Mouse (Mus musculus): ENCODE data around the gene Wfdc10. TPM values are rescaled to one million over a fixed set of nuclear protein-coding genes. Genes with fewer than 3 reads are reported as not detected.

The Wfdc10 gene
- total RNA-seq, 2 experiments from 2014 or later, result not detected

GRCm38 (mm10) chr2:164701761-164702160 is 45.9 kb downstream of the Wfdc10 start:
- no peak for DNase-seq

GRCm38 (mm10) chr2:164704235-164704634 is 48.4 kb downstream of the Wfdc10 start:
- DNase-seq, result no peak

DNA sequence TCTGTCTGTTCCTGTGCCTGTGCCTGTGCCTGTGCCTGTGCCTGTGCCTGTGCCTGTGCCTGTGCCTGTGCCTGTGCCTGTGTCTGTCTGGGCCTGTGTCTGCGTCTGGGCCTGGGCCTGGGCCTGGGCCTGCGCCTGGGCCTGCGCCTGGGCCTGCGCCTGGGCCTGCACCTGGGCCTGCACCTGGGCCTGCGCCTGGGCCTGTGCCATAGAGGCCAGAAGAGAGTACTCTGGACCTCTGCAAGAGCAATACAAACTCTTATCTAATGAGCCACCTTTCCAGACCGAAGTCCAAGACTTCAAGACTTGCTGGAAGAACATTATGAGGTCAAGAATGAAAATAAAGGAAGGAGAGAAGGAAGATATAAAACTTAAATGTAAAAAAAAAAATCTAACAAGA is 49.5 kb downstream of the Wfdc10 start:
- no peak for DNase-seq

GRCm38 (mm10) chr2:164705991-164706390 is 50.1 kb downstream of the Wfdc10 start:
- no peak for DNase-seq

Other genes starting within 250 kb of the Wfdc10 start
- gene Sdc4, start 212.2 kb upstream of the Wfdc10 start, total RNA-seq (2021), result 10 to 100 TPM; 22.1 to 25.8 TPM
- 10 to 100 TPM; 20.2 to 23.1 TPM for gene Sys1, start 199.1 kb upstream of the Wfdc10 start, total RNA-seq (2021)
- 1 to 10 TPM; 2.5 to 4.3 TPM for gene Gm20458, start 195.1 kb upstream of the Wfdc10 start, total RNA-seq (2021)
- not detected for gene Trp53tg5, start 182.3 kb upstream of the Wfdc10 start, total RNA-seq (2021)
- 10 to 100 TPM; 19.2 to 21.2 TPM for gene Dbndd2, start 169.9 kb upstream of the Wfdc10 start, total RNA-seq (2021)
- gene Pigt, start 158.5 kb upstream of the Wfdc10 start, total RNA-seq (2021), result 10 to 100 TPM; 61.8 to 64.1 TPM
- under 1 TPM; 0.55 to 0.77 TPM for gene Wfdc2, start 93.6 kb upstream of the Wfdc10 start, total RNA-seq (2021)
- not detected for gene Spint3, start 82.6 kb upstream of the Wfdc10 start, total RNA-seq (2021)
- not detected for gene Wfdc6a, start 70.6 kb upstream of the Wfdc10 start, total RNA-seq (2021)
- gene Eppin, start 62.5 kb upstream of the Wfdc10 start, total RNA-seq (2021), result not detected
- gene Wfdc6b, start 42.5 kb upstream of the Wfdc10 start, total RNA-seq (2021), result not detected
- not detected for gene Wfdc8, start 42.4 kb upstream of the Wfdc10 start, total RNA-seq (2021)
- gene Wfdc16, start 17.2 kb upstream of the Wfdc10 start, total RNA-seq (2021), result not detected
- gene Wfdc9, start 537 bp downstream of the Wfdc10 start, total RNA-seq (2021), result not detected
- not detected for gene Wfdc11, start 18.0 kb downstream of the Wfdc10 start, total RNA-seq (2021)
- not detected for gene Wfdc13, start 29.1 kb downstream of the Wfdc10 start, total RNA-seq (2021)
- not detected for gene Spint4, start 42.5 kb downstream of the Wfdc10 start, total RNA-seq (2021)
- not detected for gene Spint5, start 59.3 kb downstream of the Wfdc10 start, total RNA-seq (2021)
- under 1 TPM; 0.26 to 0.27 TPM for gene Wfdc3, start 89.9 kb downstream of the Wfdc10 start, total RNA-seq (2021)
- 10 to 100 TPM; 41.2 to 42.0 TPM for gene Dnttip1, start 89.9 kb downstream of the Wfdc10 start, total RNA-seq (2021)
- gene Ube2c, start 113.9 kb downstream of the Wfdc10 start, total RNA-seq (2021), result 100 to 1,000 TPM; 130 to 144 TPM
- 10 to 100 TPM in 1 of 2 experiments, not detected in 1; 10.8 TPM for gene Tnnc2, start 123.9 kb downstream of the Wfdc10 start, total RNA-seq (2021)
- gene Snx21, start 129.8 kb downstream of the Wfdc10 start, total RNA-seq (2021), result 10 to 100 TPM; 22.9 to 24.1 TPM
- gene Acot8, start 148.8 kb downstream of the Wfdc10 start, total RNA-seq (2021), result 10 to 100 TPM; 13.1 to 13.5 TPM
- gene Zswim3, start 149.1 kb downstream of the Wfdc10 start, total RNA-seq (2021), result 1 to 10 TPM; 1.8 to 2.3 TPM
- 1 to 10 TPM; 5.0 to 5.8 TPM for gene Zswim1, start 166.6 kb downstream of the Wfdc10 start, total RNA-seq (2021)
- 1 to 10 TPM in 1 of 2 experiments, under 1 TPM in 1; 0.92 to 1.9 TPM for gene Spata25, start 172.5 kb downstream of the Wfdc10 start, total RNA-seq (2021)
- gene Ctsa, start 176.8 kb downstream of the Wfdc10 start, total RNA-seq (2021), result 100 to 1,000 TPM; 101 to 104 TPM
- gene Neurl2, start 177.4 kb downstream of the Wfdc10 start, total RNA-seq (2021), result 10 to 100 TPM; 33.3 to 34.0 TPM
- 10 to 100 TPM; 13.2 to 20.5 TPM for gene Pltp, start 201.7 kb downstream of the Wfdc10 start, total RNA-seq (2021)
- 10 to 100 TPM; 47.0 to 48.2 TPM for gene Pcif1, start 223.3 kb downstream of the Wfdc10 start, total RNA-seq (2021)

All from heart, postnatal 4 days (tissue).